Mouse (Mus musculus): ENCODE results near the gene Wdr25. TPM values are rescaled to one million over a fixed set of nuclear protein-coding genes. Genes with fewer than 3 reads are reported as not detected.

Gene Wdr25
- polyA plus RNA-seq, 1 experiment from 2014 or later = 7.5 TPM

GRCm38 (mm10) chr12:109002978-109003377 is 109.5 kb downstream of the Wdr25 start:
- POLR2A ChIA-PET = no interaction called here
- CTCF ChIA-PET = no interaction called here
- no peak for TF ChIP-seq CTCF (IDR thresholded peaks at IDR 0.05)
- ATAC-seq (no peak), DNase-seq (ENCODE audit: low read depth, low spot score) (no peak)
- no peaks in the 10 kb centered on the region for H3K27me3 ChIP-seq
- in situ Hi-C loops (cut with MboI; ENCODE audit: low pct_unique_long_range_greater_than_20kb) = no loop called here

DNA sequence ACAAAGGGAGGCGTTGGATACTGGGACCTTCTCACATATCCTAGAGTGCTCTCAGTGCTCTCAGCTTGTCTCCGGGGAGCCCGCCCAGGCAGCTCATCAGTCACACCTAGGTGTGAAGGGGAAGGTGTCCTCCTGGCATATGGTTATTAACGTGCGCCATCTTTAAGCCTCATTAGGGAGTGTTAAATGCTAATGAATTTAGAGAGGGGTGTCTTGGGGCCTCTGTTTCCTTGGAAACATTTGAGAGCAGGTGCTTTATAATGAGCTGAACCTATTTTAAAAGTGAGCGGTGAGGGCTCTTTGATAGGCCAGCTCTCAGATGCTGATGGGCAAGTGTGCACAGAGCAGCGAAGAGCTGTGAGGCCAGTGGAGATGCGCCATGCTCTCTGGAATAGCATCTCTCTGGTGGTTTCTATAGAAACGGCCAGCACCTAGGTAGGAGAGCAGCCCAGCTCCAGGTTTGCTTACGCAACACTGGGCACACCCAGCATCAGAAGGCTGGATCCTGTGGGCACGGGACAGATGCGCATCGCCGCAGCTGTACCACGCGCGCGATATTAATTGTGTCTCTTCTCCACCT is 116.7 kb downstream of the Wdr25 start:
- no peak for ATAC-seq
- TF ChIP-seq CTCF (IDR thresholded peaks at IDR 0.05) = no peak
- CTCF ChIA-PET = no interaction called here
- in situ Hi-C loops (cut with MboI; ENCODE audit: low pct_unique_long_range_greater_than_20kb) = no loop called here
- POLR2A ChIA-PET = no interaction called here
- H3K27me3 ChIP-seq = no peaks in the 10 kb centered on the region
- no peak for DNase-seq (ENCODE audit: low read depth, low spot score)

GRCm38 (mm10) chr12:109022181-109022691 is 128.8 kb downstream of the Wdr25 start:
- in situ Hi-C loops (cut with MboI; ENCODE audit: low pct_unique_long_range_greater_than_20kb) = no loop called here
- no peaks in the 10 kb centered on the region for H3K27me3 ChIP-seq
- ChIA-PET POLR2A (interaction anchor here (0.7 kb wide), 1 partner anchor 17 kb away, joined by 3 read pairs; no protein-coding TSS in a partner anchor), CTCF (interaction anchor here (0.9 kb wide), 1 partner anchor 22 kb away, joined by 3 read pairs; no protein-coding TSS in a partner anchor)
- no peak for TF ChIP-seq CTCF (IDR thresholded peaks at IDR 0.05)
- DNase-seq (ENCODE audit: low read depth, low spot score) = no peak
- ATAC-seq = no peak

- POLR2A ChIA-PET = no interaction called here
- ATAC-seq = no peak
- no peak for DNase-seq (ENCODE audit: low read depth, low spot score)
- H3K27me3 ChIP-seq = no peaks in the 10 kb centered on the region
- CTCF ChIA-PET = no interaction called here
- no peak for TF ChIP-seq CTCF (IDR thresholded peaks at IDR 0.05)
- in situ Hi-C loops (cut with MboI; ENCODE audit: low pct_unique_long_range_greater_than_20kb) = no loop called here
These were observed 129.5 kb downstream of the Wdr25 start for GRCm38 (mm10) chr12:109022966-109023365.

GRCm38 (mm10) chr12:109023780-109024179 is 130.3 kb downstream of the Wdr25 start:
- ChIA-PET POLR2A (no interaction called here), CTCF (interaction anchor here (1.0 kb wide), 1 partner anchor 40 kb away, joined by 3 read pairs; no protein-coding TSS in a partner anchor)
- DNase-seq (ENCODE audit: low read depth, low spot score) (no peak), ATAC-seq (no peak)
- in situ Hi-C loops (cut with MboI; ENCODE audit: low pct_unique_long_range_greater_than_20kb) = no loop called here
- no peaks in the 10 kb centered on the region for H3K27me3 ChIP-seq
- no peak for TF ChIP-seq CTCF (IDR thresholded peaks at IDR 0.05)

GRCm38 (mm10) chr12:109037026-109037425 is 143.6 kb downstream of the Wdr25 start:
- TF ChIP-seq CTCF (IDR thresholded peaks at IDR 0.05) = no peak
- no peaks in the 10 kb centered on the region for H3K27me3 ChIP-seq
- ChIA-PET CTCF (no interaction called here), POLR2A (no interaction called here)
- no peak for ATAC-seq
- DNase-seq (ENCODE audit: low read depth, low spot score) = no peak
- in situ Hi-C loops (cut with MboI; ENCODE audit: low pct_unique_long_range_greater_than_20kb) = no loop called here

- POLR2A ChIA-PET = no interaction called here
- in situ Hi-C loops (cut with MboI; ENCODE audit: low pct_unique_long_range_greater_than_20kb) = no loop called here
- CTCF ChIA-PET = no interaction called here
- no peak for ATAC-seq
- TF ChIP-seq CTCF (IDR thresholded peaks at IDR 0.05) = no peak
- DNase-seq (ENCODE audit: low read depth, low spot score) = no peak
- peaks cover 5% of the 10 kb centered on the region for H3K27me3 ChIP-seq
These were observed 144.9 kb downstream of the Wdr25 start for GRCm38 (mm10) chr12:109038179-109038819.

- CTCF ChIA-PET = no interaction called here
These were observed 145.9 kb downstream of the Wdr25 start for GRCm38 (mm10) chr12:109039311-109039710.

DNA sequence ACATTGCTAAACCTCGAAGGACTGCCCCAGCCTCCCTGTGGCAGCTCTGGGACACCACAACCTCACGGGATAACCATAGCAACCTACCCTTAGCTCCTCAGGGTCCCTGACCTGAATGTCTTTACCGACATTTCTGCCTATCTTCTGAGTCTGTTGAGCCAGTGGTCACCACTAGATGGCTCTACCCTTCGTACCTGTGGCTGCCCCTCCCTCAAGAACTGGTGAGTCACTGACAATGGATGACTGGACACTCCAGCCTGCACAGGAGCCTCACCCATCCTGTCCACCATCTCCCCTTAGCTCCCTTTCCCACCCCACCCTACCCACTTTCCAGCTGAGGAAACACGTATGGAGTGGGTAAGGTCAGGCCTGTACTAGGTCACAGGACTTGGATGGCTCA is 151.1 kb downstream of the Wdr25 start:
- no peak for TF ChIP-seq CTCF (IDR thresholded peaks at IDR 0.05)
- in situ Hi-C loops (cut with MboI; ENCODE audit: low pct_unique_long_range_greater_than_20kb) = no loop called here
- peaks cover 5% of the 10 kb centered on the region for H3K27me3 ChIP-seq
- ATAC-seq = no peak
- ChIA-PET POLR2A (no interaction called here), CTCF (interaction anchor here (0.7 to 1.1 kb wide), 2 partner anchors 12 to 23 kb away, joined by 3 read pairs; no protein-coding TSS in a partner anchor)
- DNase-seq (ENCODE audit: low read depth, low spot score) = peak; percentile 1

More at GRCm38 (mm10) chr12:109039311-109039710, 145.9 kb downstream of the Wdr25 start:
- ATAC-seq = no peak
- TF ChIP-seq CTCF (IDR thresholded peaks at IDR 0.05) = no peak
- POLR2A ChIA-PET = interaction anchor here (0.9 kb wide), 1 partner anchor 17 kb away, joined by 3 read pairs; no protein-coding TSS in a partner anchor
- H3K27me3 ChIP-seq = peaks cover 5% of the 10 kb centered on the region
- in situ Hi-C loops (cut with MboI; ENCODE audit: low pct_unique_long_range_greater_than_20kb) = no loop called here
- no peak for DNase-seq (ENCODE audit: low read depth, low spot score)

DNA sequence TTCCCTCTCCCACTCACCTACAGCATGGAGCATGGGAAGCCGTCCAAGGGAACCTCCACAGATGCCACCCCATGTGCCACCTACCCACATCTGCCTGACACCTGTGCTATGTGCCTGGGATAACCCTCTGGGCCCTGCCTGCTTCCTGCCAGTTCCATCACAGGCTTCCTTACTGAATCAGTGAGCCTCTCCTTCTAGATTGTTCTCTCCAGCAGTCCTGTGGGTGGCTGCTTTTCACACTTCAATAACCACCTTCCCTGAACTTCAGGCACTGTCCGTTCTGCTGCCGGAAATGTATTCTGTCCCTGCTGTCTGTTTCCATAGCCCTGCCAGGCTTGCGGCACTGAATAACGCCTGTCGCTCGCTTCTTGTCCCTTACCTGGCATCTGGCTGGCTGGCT is 152.2 kb downstream of the Wdr25 start:
- POLR2A ChIA-PET = no interaction called here
- in situ Hi-C loops (cut with MboI; ENCODE audit: low pct_unique_long_range_greater_than_20kb) = no loop called here

DNA sequence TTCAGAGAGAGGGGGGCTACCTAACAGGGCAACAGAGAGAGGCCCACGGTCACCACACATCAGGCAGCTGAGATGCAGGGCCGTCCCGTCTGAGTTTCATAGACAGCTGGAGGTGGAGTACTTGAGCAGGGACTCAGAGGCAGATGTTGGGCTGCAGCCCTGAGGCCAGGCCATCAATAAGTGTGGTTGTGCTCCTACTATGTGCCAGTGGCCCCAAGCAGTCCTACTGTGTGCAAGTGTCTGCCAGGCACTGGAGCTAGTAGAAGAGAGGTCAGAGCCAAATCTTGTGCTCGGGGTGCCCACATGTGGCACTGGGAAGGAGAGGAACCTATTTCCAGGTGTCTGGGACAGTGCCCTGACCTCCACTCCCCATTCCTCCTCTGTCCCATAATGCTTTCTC is 156.5 kb downstream of the Wdr25 start:
- DNase-seq (ENCODE audit: low read depth, low spot score) (no peak), ATAC-seq (no peak)
- ChIA-PET CTCF (no interaction called here), POLR2A (no interaction called here)
- H3K27me3 ChIP-seq = peaks cover 24% of the 10 kb centered on the region
- TF ChIP-seq CTCF (IDR thresholded peaks at IDR 0.05) = no peak
- in situ Hi-C loops (cut with MboI; ENCODE audit: low pct_unique_long_range_greater_than_20kb) = no loop called here

More for the DNA sequence above, 152.2 kb downstream of the Wdr25 start:
- CTCF ChIA-PET = no interaction called here
- ATAC-seq (no peak), DNase-seq (ENCODE audit: low read depth, low spot score) (no peak)
- TF ChIP-seq CTCF (IDR thresholded peaks at IDR 0.05) = no peak
- peaks cover 5% of the 10 kb centered on the region for H3K27me3 ChIP-seq

Measured in Patski (cell line).